Mouse (Mus musculus) natural killer cell, adult 2 months (primary cell): ENCODE data around the gene Tspan14.

ENCODE experiments used
- DNase-seq, 2 experiments: peaks; one replicate each; pipeline ENCODE4 v3.0.0; 2022; ENCODE audit warnings: low spot score in 2 of 2

Tspan14 gene

GRCm38 (mm10) chr14:40966392-40966861 is at the start of gene Tspan14:
Gene Tspan14 (minus strand): TSS chr14:40966807.
- DNase-seq = no peak

- DNase-seq = no peak
Observed at GRCm38 (mm10) chr14:41014701-41015240, 48.2 kb upstream of the Tspan14 start.

- DNase-seq = peak; percentile 76 to 89
Observed at GRCm38 (mm10) chr14:41013630-41014613, 47.3 kb upstream of the Tspan14 start, which contains the start of gene Fam213a. Gene Fam213a (minus strand): TSS chr14:41013788.

- DNase-seq = no peak
Observed at GRCm38 (mm10) chr14:41013143-41013542, 46.5 kb upstream of the Tspan14 start.

- DNase-seq = no peak
Observed at GRCm38 (mm10) chr14:41011916-41012315, 45.3 kb upstream of the Tspan14 start.

GRCm38 (mm10) chr14:41008138-41008537 is 41.5 kb upstream of the Tspan14 start:
- no peak for DNase-seq

- no peak for DNase-seq
Observed at GRCm38 (mm10) chr14:41007641-41008040, 41.0 kb upstream of the Tspan14 start.

GRCm38 (mm10) chr14:41006899-41007298 is 40.3 kb upstream of the Tspan14 start:
- no peak for DNase-seq

GRCm38 (mm10) chr14:41006263-41006662 is 39.7 kb upstream of the Tspan14 start:
- DNase-seq = no peak

GRCm38 (mm10) chr14:41005716-41006115 is 39.1 kb upstream of the Tspan14 start:
- DNase-seq = no peak

- no peak for DNase-seq
Observed at GRCm38 (mm10) chr14:41004201-41005141, 37.9 kb upstream of the Tspan14 start.

GRCm38 (mm10) chr14:41001576-41001975 is 35.0 kb upstream of the Tspan14 start:
- no peak for DNase-seq

GRCm38 (mm10) chr14:41000801-41001200 is 34.2 kb upstream of the Tspan14 start:
- no peak for DNase-seq

- DNase-seq = peak; percentile 3 to 85
Observed at GRCm38 (mm10) chr14:40999904-41000645, 33.5 kb upstream of the Tspan14 start.

- DNase-seq = no peak
Observed at GRCm38 (mm10) chr14:40996171-40996570, 29.6 kb upstream of the Tspan14 start.

- DNase-seq = no peak
Observed at GRCm38 (mm10) chr14:40992464-40992863, 25.9 kb upstream of the Tspan14 start.

GRCm38 (mm10) chr14:40988780-40989179 is 22.2 kb upstream of the Tspan14 start:
- no peak for DNase-seq

- DNase-seq = no peak
Observed at GRCm38 (mm10) chr14:40987184-40987583, 20.6 kb upstream of the Tspan14 start.

- DNase-seq = no peak
Observed at GRCm38 (mm10) chr14:40985635-40986034, 19.0 kb upstream of the Tspan14 start.

- DNase-seq = no peak
Observed at GRCm38 (mm10) chr14:40979723-40980122, 13.1 kb upstream of the Tspan14 start.

- DNase-seq = peak in 1 of 2 experiments; percentile 43
Observed at GRCm38 (mm10) chr14:40979002-40979401, 12.4 kb upstream of the Tspan14 start.
